ENCODE assay signal across 14 mouse cellular contexts in the genomic region with DNA sequence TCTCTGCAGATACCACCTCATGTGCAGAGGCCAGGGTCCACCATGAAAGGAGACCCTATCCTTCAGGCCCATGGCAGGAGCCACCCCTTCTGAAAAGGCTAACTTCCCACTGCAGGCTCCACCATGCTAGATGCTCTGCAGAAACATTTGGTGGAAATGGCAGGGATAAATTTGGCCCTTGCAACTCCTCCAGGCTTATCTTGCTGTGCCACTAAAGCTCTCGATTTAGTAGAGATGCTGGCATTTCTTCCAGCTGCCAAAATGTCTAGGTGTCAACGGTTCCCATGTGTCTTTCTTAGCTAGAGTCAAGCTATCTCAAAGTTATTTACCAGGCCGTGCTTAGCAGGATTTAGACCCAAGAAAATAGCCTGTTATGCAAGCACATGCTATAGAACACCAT.
"Had no signal": no experiment of that assay in that cellular context is flagged by ENCODE, and none has a peak within 500 bp of the region (broad histone marks: within the 10 kb centered on the region; RNA-seq: fewer than 3 reads in every experiment).

No protein-coding gene starts in this region.

- H3K27ac ChIP-seq: layer of hippocampus, adult 2 months; limb, embryonic 10.5 days; liver, embryonic 15.5 days; midbrain, embryonic 10.5 days; midbrain, embryonic 15.5 days; stomach, embryonic 15.5 days had no signal

- ATAC-seq: midbrain, embryonic 15.5 days had no signal

- H3K9ac ChIP-seq: liver, embryonic 15.5 days; midbrain, embryonic 15.5 days; stomach, embryonic 15.5 days had no signal

- H3K36me3 ChIP-seq: limb, embryonic 10.5 days; liver, embryonic 15.5 days; midbrain, embryonic 10.5 days; midbrain, embryonic 15.5 days; stomach, embryonic 15.5 days had no signal

- H3K9me3 ChIP-seq: limb, embryonic 10.5 days; liver, embryonic 15.5 days; midbrain, embryonic 10.5 days; midbrain, embryonic 15.5 days; stomach, embryonic 15.5 days had no signal

- H3K4me1 ChIP-seq: limb, embryonic 10.5 days; liver, embryonic 15.5 days; midbrain, embryonic 15.5 days; stomach, embryonic 15.5 days had no signal

- H3K27me3 ChIP-seq: liver, embryonic 15.5 days; midbrain, embryonic 15.5 days; stomach, embryonic 15.5 days had no signal

- DNase-seq: kidney, adult 18-20 months; kidney, postnatal 10 days; kidney, postnatal 4 days; lung, adult 2 months; lung, postnatal 10 days; lung, postnatal 4 days; thymus, postnatal 4 days had no signal

- H3K4me2 ChIP-seq: liver, embryonic 11.5 days; liver, embryonic 15.5 days; midbrain, embryonic 15.5 days; stomach, embryonic 15.5 days had no signal

- H3K4me3 ChIP-seq: layer of hippocampus, adult 2 months; limb, embryonic 10.5 days; liver, embryonic 15.5 days; midbrain, embryonic 10.5 days; midbrain, embryonic 15.5 days; stomach, embryonic 15.5 days had no signal
